Mouse (Mus musculus) gastrocnemius, postnatal 25 days (tissue): ENCODE data around the gene Lrsam1. TPM values are rescaled to one million over a fixed set of nuclear protein-coding genes. Genes with fewer than 3 reads are reported as not detected.
A peak's percentile ranks its signal among the peaks of the same experiment; 100 is the strongest.
"Not testable (repeated sequence)": the region's sequence is repeated elsewhere in the genome, so short reads cannot be mapped to it uniquely, and the experiment has no call there.

Source experiments
- DNase-seq: peaks from one replicate; pipeline ENCODE4 v3.0.0; 2022
- long read RNA-seq, 2 experiments: library from polyadenylated mRNA; stranded (forward); transcript quantifications; one replicate each; pipeline ENCODE4 v2.0.0; 2021
- total RNA-seq, 2 experiments: library from RNA; stranded (reverse); gene quantifications; 1 replicate in 1 of 2; 2 replicates in 1 of 2; pipeline ENCODE4 v1.2.3; 2021

Gene Lrsam1
- 10 to 100 TPM; 10.4 to 13.5 TPM for total RNA-seq
- long read RNA-seq, experiment 1, partial matches to known transcripts = 0 of 4 reads
- long read RNA-seq, experiment 1, other reads (novel, unspliced or antisense) = 4 of 4 reads
- long read RNA-seq, experiment 2, full-length matches to known transcripts = 2 of 6 reads
- long read RNA-seq, experiment 2, partial matches to known transcripts = 1 of 6 reads
- long read RNA-seq, experiment 2, other reads (novel, unspliced or antisense) = 3 of 6 reads

- peak; percentile 94 for DNase-seq
Measured at GRCm38 (mm10) chr2:32961192-32961995, at the start of gene Lrsam1, which contains the start of gene Rpl12. TSS of gene Lrsam1 (minus strand) at chr2:32961614. TSS of gene Rpl12 (plus strand) at chr2:32961559.

- not testable (repeated sequence) for DNase-seq
Measured at GRCm38 (mm10) chr2:33009055-33009454, 47.6 kb upstream of the Lrsam1 start.

GRCm38 (mm10) chr2:33005041-33005440, 43.6 kb upstream of the Lrsam1 start:
- no peak for DNase-seq

GRCm38 (mm10) chr2:33002144-33002543, 40.7 kb upstream of the Lrsam1 start:
- DNase-seq = no peak

- no peak for DNase-seq
Measured at GRCm38 (mm10) chr2:32999752-33000151, 38.3 kb upstream of the Lrsam1 start.

GRCm38 (mm10) chr2:32997792-32998191, 36.4 kb upstream of the Lrsam1 start:
- no peak for DNase-seq

- DNase-seq = no peak
Measured at GRCm38 (mm10) chr2:32997081-32997480, 35.7 kb upstream of the Lrsam1 start.

- DNase-seq = no peak
Measured at GRCm38 (mm10) chr2:32992130-32992529, 30.7 kb upstream of the Lrsam1 start.

- no peak for DNase-seq
Measured at GRCm38 (mm10) chr2:32990167-32990832, 28.9 kb upstream of the Lrsam1 start.

- no peak for DNase-seq
Measured at GRCm38 (mm10) chr2:32989376-32989775, 28.0 kb upstream of the Lrsam1 start.

- DNase-seq = no peak
Measured at GRCm38 (mm10) chr2:32985844-32986243, 24.4 kb upstream of the Lrsam1 start.

- DNase-seq = no peak
Measured at GRCm38 (mm10) chr2:32983617-32984016, 22.2 kb upstream of the Lrsam1 start.

GRCm38 (mm10) chr2:32982700-32983099, 21.3 kb upstream of the Lrsam1 start:
- DNase-seq = no peak

GRCm38 (mm10) chr2:32981725-32982271, 20.4 kb upstream of the Lrsam1 start, which contains the start of gene Slc2a8:
TSS of gene Slc2a8 (minus strand) at chr2:32982083.
- peak; percentile 93 for DNase-seq

- no peak for DNase-seq
Measured at GRCm38 (mm10) chr2:32981281-32981680, 19.9 kb upstream of the Lrsam1 start.

GRCm38 (mm10) chr2:32979675-32980074, 18.3 kb upstream of the Lrsam1 start:
- DNase-seq = no peak

- DNase-seq = no peak
Measured at GRCm38 (mm10) chr2:32978675-32979074, 17.3 kb upstream of the Lrsam1 start.

- DNase-seq = no peak
Measured at GRCm38 (mm10) chr2:32977114-32977513, 15.7 kb upstream of the Lrsam1 start.

GRCm38 (mm10) chr2:32974216-32974615, 12.8 kb upstream of the Lrsam1 start:
- no peak for DNase-seq

GRCm38 (mm10) chr2:32971235-32971634, 9.8 kb upstream of the Lrsam1 start:
- no peak for DNase-seq

GRCm38 (mm10) chr2:32969326-32969725, 7.9 kb upstream of the Lrsam1 start:
- DNase-seq = no peak

GRCm38 (mm10) chr2:32968024-32968614, 6.7 kb upstream of the Lrsam1 start:
- no peak for DNase-seq
